ENCODE assay signal across 8 mouse cellular contexts in the genomic region with DNA sequence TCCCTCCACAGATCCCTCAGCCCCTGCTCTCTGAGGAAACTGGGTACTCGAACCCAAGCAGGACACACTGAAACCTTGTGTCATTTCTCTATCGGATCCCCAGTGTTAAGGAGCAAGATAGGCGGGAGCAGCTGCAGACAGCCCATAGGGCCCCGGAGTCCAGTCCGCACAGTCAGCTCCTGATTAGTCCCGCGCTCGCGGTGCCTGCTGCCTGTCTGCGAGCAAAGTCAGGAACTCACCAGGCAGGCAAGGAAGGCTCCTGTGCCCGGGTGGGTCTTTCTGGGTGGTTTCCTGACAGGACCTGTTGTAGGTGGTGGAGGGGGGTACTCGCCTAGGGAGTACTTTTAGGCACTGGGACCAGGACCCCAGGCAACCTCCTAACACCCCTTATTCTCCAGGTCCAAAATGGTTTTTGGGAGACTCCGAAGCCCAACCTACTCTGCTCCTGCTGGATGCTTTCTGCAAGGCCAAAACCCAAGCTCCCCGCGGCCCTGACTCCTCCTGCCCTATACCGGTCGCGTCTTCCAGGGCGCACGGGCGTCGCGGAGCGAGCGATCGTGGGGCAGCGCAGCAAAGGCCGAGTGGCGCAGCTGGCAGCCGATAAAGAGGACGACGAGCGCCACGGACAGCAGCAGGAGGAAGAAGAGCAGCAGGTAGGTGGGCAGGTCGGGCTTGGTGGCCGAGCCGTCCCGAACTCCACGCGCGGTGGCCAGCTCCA. TPM values are rescaled to one million over a fixed set of nuclear protein-coding genes. Genes with fewer than 3 reads are reported as not detected.
DNase-seq lines count a peak whose midpoint lies in the region; ATAC-seq and TF ChIP-seq lines count a peak whose summit lies in the region.

No protein-coding gene starts in this region.

- H3K9ac ChIP-seq in ES-Bruce4 (ENCODE audit: low read depth, poor library complexity, severe bottlenecking): peak overlapping the region; percentile 49
- H3K9ac ChIP-seq in forebrain, embryonic 14.5 days (ENCODE audit: low read length): peak overlapping the region; percentile 61
- H3K9ac ChIP-seq in liver, embryonic 11.5 days (ENCODE audit: low read depth, low read length): no peak overlapping the region

- ATAC-seq in forebrain, embryonic 14.5 days: no peak
- ATAC-seq in liver, embryonic 11.5 days (replicated peaks; ENCODE audit: low FRiP score): no peak
- ATAC-seq in inflammation-experienced regulatory T-cells, adult 6 months: no peak

- no peak for TF ChIP-seq EP300 in ES-Bruce4 (IDR thresholded peaks at IDR 0.05; ENCODE audit: insufficient read depth, low read depth, low read length)

- WGBS in forebrain, embryonic 14.5 days: 1% methylated on average over 39 of the region's 41 CpGs
- 4% methylated on average over 41 of the region's 41 CpGs for WGBS in liver, embryonic 11.5 days

- TF ChIP-seq CTCF in ES-Bruce4 (IDR thresholded peaks at IDR 0.05; ENCODE audit: low read depth, low read length): no peak

- TF ChIP-seq POLR2A in ES-Bruce4 (IDR thresholded peaks at IDR 0.05; ENCODE audit: insufficient read depth, low read length): no peak

- no peak overlapping the region for H3K27ac ChIP-seq in ES-Bruce4 (ENCODE audit: insufficient read depth, low read length)
- H3K27ac ChIP-seq in forebrain, embryonic 14.5 days (ENCODE audit: low read depth, low read length): no peak overlapping the region
- H3K27ac ChIP-seq in liver, embryonic 11.5 days (ENCODE audit: low read depth, low read length): no peak overlapping the region

- no peaks in the 10 kb centered on the region for H3K4me1 ChIP-seq in ES-Bruce4 (ENCODE audit: control insufficient read depth, insufficient read depth, low read length)
- H3K4me1 ChIP-seq in forebrain, embryonic 14.5 days (ENCODE audit: control insufficient read depth, insufficient read depth, low read length): peaks cover 8% of the 10 kb centered on the region; the same call in 1 of the 2 replicates
- peaks cover 7% of the 10 kb centered on the region; the same call in 1 of the 2 replicates for H3K4me1 ChIP-seq in liver, embryonic 11.5 days (replicated peaks; ENCODE audit: control insufficient read depth, insufficient read depth, low read length)

- DNase-seq in heart, adult 11 months: peak; percentile 80
- DNase-seq in heart, adult 9 months (ENCODE audit: low spot score in 2 of 2): no peak
- DNase-seq in forebrain, embryonic 14.5 days (ENCODE audit: low spot score): peak; percentile 45
- no peak for DNase-seq in liver, embryonic 11.5 days (ENCODE audit: low spot score)
- DNase-seq in right cerebral cortex, postnatal 36 days (ENCODE audit: low spot score in 2 of 2): no peak
- no peak for DNase-seq in right cerebral cortex, postnatal 25 days

- H3K36me3 ChIP-seq in ES-Bruce4 (ENCODE audit: control insufficient read depth, insufficient read depth, low read length, poor library complexity, severe bottlenecking): no peaks in the 10 kb centered on the region
- H3K36me3 ChIP-seq in forebrain, embryonic 14.5 days (ENCODE audit: control insufficient read depth, insufficient read depth, low read length): no peaks in the 10 kb centered on the region
- no peaks in the 10 kb centered on the region for H3K36me3 ChIP-seq in liver, embryonic 11.5 days (ENCODE audit: control insufficient read depth, insufficient read depth, low read length)

- H3K27me3 ChIP-seq in ES-Bruce4 (ENCODE audit: control insufficient read depth, insufficient read depth, low read length, poor library complexity, severe bottlenecking): peaks cover 6% of the 10 kb centered on the region; the same call in 1 of the 2 replicates
- peaks cover 37% of the 10 kb centered on the region for H3K27me3 ChIP-seq in forebrain, embryonic 14.5 days (replicated peaks; ENCODE audit: control insufficient read depth, insufficient read depth, low read length)
- H3K27me3 ChIP-seq in liver, embryonic 11.5 days (replicated peaks; ENCODE audit: control insufficient read depth, insufficient read depth, low read length): peaks cover 59% of the 10 kb centered on the region

- H3K4me2 ChIP-seq in forebrain, embryonic 14.5 days (ENCODE audit: low read length): peak overlapping the region; percentile 90
- H3K4me2 ChIP-seq in liver, embryonic 11.5 days: peak overlapping the region; percentile 63

- H3K4me3 ChIP-seq in ES-Bruce4 (ENCODE audit: low read depth, low read length): peak overlapping the region; percentile 81
- H3K4me3 ChIP-seq in forebrain, embryonic 14.5 days (ENCODE audit: low read depth, low read length): peak overlapping the region; percentile 41
- peak overlapping the region; percentile 41 for H3K4me3 ChIP-seq in liver, embryonic 11.5 days (ENCODE audit: low read depth, low read length)

- H3K9me3 ChIP-seq in ES-Bruce4 (replicated peaks; ENCODE audit: control insufficient read depth, insufficient read depth, low read length, poor library complexity, severe bottlenecking): no peaks in the 10 kb centered on the region
- no peaks in the 10 kb centered on the region for H3K9me3 ChIP-seq in forebrain, embryonic 14.5 days (replicated peaks; ENCODE audit: control insufficient read depth, low read length)
- H3K9me3 ChIP-seq in liver, embryonic 11.5 days (ENCODE audit: control insufficient read depth, low read length): no peaks in the 10 kb centered on the region

RNA-seq across cellular contexts. Expression of a gene that starts 1.0 kb away (rescaled TPM):
- not detected in 2 replicates for polyA plus RNA-seq in ES-Bruce4 (2011; ENCODE audit: insufficient read depth, insufficient read length, low read depth, missing spikeins)
- 0.85 and 1.1 TPM in 2 replicates for polyA plus RNA-seq in forebrain, embryonic 14.5 days (2014; fragmentation: Nextera tagmentation; extraction: Ambion mirVana)
- polyA plus RNA-seq in liver, embryonic 11.5 days (2014; fragmentation: Nextera tagmentation; extraction: Ambion mirVana): not detected in 2 replicates
- polyA plus RNA-seq in inflammation-experienced regulatory T-cells, adult 6 months (2017; shearing (Covaris generic)): not detected

RNA-seq across cellular contexts. Expression of a gene that starts 49.8 kb away (rescaled TPM):
- 27.1 and 34.2 TPM in 2 replicates for polyA plus RNA-seq in ES-Bruce4 (2011; ENCODE audit: insufficient read depth, insufficient read length, low read depth, missing spikeins)
- polyA plus RNA-seq in forebrain, embryonic 14.5 days (2014; fragmentation: Nextera tagmentation; extraction: Ambion mirVana): 39.7 and 45.8 TPM in 2 replicates
- 16.8 and 18.5 TPM in 2 replicates for polyA plus RNA-seq in liver, embryonic 11.5 days (2014; fragmentation: Nextera tagmentation; extraction: Ambion mirVana)
- polyA plus RNA-seq in inflammation-experienced regulatory T-cells, adult 6 months (2017; shearing (Covaris generic)): 10 to 100 TPM in 2 of 3 experiments, 1 to 10 TPM in 1; 7.3 to 10.6 (median 10.5) TPM

Comparison
In these comparisons a context has a peak if more than half of its experiments do, and no peak if none do; other contexts are left out.
1. DNase-seq: peak in heart, adult 11 months (single experiment) and forebrain, embryonic 14.5 days (single experiment); none in heart, adult 9 months (0 of 2), liver, embryonic 11.5 days (single experiment), right cerebral cortex, postnatal 36 days (0 of 2) and right cerebral cortex, postnatal 25 days (single experiment).
2. Peak in every context shown above with its lines, with median percentiles within 50 percentile points of each other: H3K4me3 ChIP-seq.